Mouse (Mus musculus) frontal cortex, adult (tissue): Measurements from ENCODE around the gene Pkn1.
A peak's percentile ranks its signal among the peaks of the same experiment; 100 is the strongest.

ENCODE experiments used
- ATAC-seq: cut with Nextera tagmentation; 2 replicates; pipeline ENCODE4 v1.9.2; 2017; ENCODE audit warnings: mild to moderate bottlenecking, moderate library complexity, mixed read lengths; ENCODE audit not compliant: low TSS enrichment

The Pkn1 gene

DNA sequence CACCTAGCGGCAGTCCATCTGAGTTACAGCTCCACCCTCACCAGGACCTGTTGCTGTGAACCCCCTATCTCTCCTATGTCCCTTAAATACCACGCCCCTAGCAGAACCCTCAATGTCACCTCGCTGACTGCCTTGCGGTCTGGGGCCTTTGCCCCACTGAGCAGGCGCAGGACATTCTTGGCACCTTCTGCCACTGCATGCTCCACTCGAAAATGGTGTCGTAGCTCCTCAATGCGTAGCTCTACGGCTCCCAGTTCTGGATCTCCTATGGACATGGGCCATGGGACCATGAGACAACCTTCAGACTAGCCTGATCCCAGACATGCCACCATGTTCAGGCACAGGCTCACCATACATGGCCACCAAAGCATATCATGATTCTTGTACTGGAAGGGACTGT lies 14.5 kb downstream of the Pkn1 start:
- no peak for ATAC-seq

DNA sequence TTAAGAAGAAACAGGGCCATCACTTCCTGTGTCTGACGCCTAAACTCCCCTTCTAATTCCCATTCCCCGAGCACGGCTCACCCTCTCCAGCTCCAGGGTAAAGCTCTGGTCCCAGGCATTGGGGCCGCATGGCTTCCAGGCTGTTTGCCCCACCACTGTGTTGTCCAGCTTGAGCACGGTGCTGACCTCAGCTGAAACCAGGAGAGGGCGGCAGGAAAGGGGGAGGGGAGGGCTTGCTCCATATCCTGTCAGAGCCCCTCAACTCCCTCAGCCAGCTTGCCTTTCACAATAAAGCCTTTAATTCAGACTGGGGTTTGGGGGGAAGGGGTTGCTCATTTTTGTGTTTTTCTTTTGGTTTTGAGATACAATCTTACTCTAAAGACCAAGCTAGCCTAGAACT lies 17.9 kb downstream of the Pkn1 start:
- no peak for ATAC-seq

DNA sequence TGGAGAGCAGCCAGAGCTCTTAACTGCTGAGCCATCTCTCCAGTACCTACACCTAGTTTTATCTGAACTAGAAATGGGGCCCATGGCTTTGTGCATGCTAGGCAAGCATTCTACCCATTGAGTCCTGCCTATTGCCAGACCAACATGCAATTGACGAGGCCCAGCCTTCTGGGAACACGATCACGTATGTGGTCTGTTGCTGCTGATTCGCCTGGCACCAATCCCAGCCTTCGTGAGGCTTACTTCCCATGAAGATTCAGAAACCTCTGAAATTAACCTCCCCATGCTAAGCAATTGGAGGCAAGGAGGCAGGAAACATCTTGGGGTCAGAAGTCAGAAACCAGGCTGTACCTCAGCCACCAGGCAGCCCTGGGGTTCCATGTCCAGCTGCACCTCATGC lies 18.4 kb downstream of the Pkn1 start:
- ATAC-seq = peak; percentile 14

DNA sequence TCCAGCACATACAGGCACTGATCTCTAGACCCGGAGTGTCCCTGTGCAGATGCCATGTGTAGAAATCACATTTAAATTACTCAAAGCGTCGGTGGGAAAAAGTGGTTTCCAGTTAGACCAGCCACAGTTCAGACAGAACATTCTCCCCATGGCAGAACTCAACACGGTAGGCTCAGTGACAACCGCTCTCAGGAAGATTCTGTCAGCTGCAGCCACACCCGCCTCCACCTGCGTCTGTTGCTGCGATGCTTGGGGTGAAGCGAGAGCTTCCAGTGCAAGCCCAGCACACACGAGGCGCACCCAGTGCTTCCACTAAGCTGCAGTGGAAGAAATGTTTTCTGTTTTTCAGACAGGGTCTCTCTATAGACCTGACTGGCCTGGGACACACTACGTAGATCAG lies 19.1 kb downstream of the Pkn1 start:
- peak; percentile 88 for ATAC-seq

DNA sequence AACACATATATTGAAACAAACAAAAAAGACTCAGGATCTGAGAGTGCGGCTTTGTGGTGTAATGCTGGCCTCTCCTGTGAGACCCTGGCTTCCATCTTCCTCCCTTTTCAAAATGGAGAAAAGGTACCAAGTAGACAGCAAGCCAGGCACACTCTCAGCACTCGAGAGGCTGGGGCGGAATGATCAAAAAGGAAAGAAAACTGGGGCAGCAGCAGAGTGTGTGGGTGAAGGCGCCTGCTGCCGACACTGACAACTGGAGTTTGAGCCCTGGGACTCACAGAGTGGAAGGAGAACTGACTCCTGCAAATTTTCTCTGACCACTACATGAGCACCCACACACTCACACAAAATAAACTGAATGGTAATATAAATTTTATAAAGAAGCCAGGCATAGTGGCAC lies 24.5 kb downstream of the Pkn1 start:
- peak; percentile 91 for ATAC-seq

DNA sequence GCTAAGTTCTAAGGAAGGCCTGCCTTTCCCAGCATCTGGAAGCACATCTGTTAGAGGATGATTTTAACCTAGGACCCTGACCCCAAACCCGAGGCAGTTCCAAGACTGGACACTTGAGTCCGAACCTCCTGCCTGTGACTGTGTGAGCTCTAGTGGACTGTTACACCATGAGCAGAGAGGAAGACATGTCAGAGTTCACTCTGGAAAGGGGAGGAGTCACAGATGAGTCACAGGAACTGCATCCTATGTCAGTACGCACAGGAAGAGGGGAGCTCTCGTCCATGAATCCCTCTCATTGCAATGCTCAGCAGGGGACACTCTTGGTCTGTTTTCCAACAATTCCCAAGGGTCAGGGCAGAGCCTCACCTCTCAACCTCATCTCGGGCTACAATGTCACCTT lies 26.0 kb downstream of the Pkn1 start:
- ATAC-seq = no peak

- no peak for ATAC-seq
These were observed 30.0 kb downstream of the Pkn1 start for GRCm38 (mm10) chr8:83669013-83669412.

- ATAC-seq = 0 out of 2 replicates have a peak, but pooled peaks have one; percentile 17
These were observed 30.7 kb downstream of the Pkn1 start for GRCm38 (mm10) chr8:83668010-83668916.

DNA sequence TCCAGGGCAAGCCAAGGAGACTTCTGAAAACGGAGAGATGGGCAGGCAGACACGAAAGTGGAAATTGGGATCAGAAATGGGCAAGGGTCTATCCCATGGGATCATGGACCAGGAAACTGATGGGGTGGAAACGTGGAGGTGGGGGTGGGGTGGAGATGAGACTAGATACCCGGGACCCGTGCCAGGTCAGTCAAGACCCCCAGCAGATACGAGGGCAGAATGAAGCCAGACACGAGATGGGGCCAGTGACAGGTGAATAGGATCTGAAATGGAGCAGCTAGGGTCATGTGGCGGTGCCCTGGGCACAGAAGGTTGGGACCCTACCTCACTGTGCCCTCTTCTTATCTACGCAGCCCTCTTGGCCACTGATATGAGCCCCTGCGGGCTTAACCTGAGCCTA lies 31.5 kb downstream of the Pkn1 start:
- ATAC-seq = no peak

DNA sequence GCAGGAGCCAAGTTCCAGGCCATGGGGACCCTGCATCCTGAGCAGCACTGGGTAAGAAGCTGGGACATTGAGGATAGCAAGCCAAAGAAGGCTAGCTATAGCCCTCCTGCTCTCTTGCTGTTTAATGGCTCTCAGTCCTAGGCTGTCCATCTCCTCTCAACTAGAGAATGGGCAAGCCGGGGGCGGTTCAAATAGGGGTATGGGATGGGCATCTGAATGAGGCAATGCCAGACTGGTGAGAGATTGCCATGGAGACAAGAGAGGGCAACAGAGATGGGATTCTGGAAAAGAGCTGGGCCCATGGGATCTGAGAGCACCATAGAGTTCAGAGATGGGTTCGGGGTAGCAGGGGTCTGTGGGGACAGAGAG lies 32.1 kb downstream of the Pkn1 start:
- no peak for ATAC-seq

- peak; percentile 24; the same call in 1 of the 2 replicates for ATAC-seq
These were observed 32.8 kb downstream of the Pkn1 start, which contains the start of gene Ptger1 for GRCm38 (mm10) chr8:83665969-83666865. Ptger1 (plus strand) TSS chr8:83666678.

- ATAC-seq = no peak
These were observed 33.9 kb downstream of the Pkn1 start for GRCm38 (mm10) chr8:83664931-83665625.

DNA sequence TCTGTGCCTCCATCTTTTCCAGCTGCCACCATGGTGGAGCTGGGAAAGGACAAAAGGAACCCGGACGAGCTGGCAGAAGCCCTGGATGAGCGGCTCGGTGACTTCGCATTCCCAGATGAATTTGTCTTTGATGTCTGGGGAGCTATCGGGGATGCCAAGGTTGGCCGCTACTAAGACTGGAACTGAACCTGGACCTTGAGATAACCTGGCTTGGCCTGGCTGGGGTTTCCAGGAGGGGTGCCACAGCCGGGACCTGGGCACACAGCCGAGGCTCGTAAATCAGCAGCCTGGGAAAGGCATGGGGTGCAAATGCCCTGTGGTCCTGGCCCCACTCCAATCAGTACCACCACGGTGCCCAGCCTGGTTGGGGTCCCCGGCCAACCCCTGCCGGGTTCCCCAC lies 34.9 kb downstream of the Pkn1 start:
- no peak for ATAC-seq

GRCm38 (mm10) chr8:83662421-83662826 lies 36.6 kb downstream of the Pkn1 start:
- ATAC-seq = peak; percentile 3; the same call in 1 of the 2 replicates

DNA sequence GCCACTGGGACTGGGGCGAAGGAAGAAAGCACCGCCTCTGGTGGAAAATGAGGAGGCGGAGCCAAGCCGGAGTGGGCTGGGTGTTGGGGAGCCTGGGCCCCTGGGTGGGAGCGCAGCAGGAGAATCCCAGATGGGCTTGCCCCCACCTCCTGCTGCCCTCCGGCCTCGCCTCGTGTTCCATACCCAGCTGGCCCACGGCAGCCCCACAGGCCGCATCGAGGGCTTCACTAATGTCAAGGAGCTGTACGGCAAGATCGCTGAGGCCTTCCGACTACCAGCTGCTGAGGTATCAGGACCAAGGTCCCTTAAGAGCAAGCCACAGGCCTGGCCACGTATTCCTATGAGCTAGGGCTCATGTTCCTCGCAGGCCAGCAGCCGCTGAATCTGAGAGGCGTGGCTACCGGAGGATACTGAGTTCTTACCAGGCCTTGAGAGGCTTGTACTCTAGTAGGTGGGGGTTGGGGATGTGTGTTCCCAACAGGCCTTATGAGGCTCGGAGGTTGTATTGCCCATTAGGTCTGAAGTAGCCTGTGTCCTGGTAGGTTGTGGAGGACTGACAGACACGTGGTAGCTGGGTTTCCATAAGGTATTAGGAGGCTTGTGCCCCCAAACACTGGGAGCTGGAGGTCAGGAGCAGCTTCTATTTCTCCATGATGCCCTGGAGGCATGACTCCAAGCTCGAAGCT lies 37.8 kb downstream of the Pkn1 start:
- ATAC-seq = peak; percentile 34; the same call in 1 of the 2 replicates

GRCm38 (mm10) chr8:83660545-83660944 lies 38.4 kb downstream of the Pkn1 start:
- ATAC-seq = peak; percentile 68

DNA sequence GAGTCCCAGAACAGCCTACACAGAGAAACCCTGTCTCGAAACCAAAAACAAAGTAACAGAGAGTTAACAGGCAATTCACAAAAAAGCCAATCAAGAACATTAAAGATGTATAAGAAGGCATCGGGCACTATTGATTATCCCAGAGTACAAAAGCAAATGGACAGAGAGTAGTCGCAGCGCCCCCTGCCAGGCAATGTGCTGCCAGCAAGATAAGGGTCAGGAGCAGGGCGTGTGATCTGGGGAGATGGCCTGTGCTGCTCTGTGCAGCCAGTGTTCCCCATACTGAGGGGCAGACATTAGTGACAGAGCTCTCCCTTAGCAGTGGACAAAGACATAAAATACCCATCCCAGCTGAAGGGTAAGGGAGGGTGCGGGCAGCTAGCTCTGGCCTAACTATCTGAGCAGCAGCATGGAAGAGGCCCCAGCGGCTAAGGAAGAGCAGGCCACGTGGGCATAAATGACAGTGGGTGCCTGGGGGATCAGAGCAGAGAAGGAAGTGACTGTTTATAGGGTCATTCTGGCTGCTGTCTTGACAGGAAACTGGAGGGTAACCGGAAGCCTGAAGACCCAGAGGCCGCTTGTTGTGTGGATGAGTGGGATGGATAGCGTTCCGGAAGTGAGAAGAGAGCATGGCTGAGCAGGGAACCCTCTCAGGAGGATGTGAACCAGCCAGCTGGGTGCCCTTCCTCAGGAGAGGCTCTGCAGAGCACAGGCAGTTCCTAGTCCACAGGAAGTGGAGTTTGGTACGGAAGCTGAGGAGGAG lies 42.3 kb downstream of the Pkn1 start:
- no peak for ATAC-seq

DNA sequence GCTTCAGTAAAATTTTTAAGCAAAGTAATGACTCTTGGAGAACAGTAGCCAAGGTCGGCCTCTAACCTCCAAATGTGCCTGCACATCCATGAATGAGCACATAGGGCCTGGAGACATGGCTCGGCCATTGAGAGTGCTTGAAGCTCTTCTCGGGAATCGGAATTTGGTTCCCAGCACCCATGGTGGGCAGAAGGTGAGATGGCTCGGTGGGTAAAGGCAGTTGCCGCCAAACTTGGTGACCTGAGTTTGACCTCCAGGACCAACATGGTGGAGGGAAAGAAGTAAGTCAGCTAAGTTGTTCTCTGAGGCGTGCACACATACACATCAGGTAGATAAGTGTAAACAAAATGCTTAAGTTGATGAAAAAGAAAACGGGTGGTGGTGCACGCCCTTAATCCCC lies 42.9 kb downstream of the Pkn1 start:
- no peak for ATAC-seq

DNA sequence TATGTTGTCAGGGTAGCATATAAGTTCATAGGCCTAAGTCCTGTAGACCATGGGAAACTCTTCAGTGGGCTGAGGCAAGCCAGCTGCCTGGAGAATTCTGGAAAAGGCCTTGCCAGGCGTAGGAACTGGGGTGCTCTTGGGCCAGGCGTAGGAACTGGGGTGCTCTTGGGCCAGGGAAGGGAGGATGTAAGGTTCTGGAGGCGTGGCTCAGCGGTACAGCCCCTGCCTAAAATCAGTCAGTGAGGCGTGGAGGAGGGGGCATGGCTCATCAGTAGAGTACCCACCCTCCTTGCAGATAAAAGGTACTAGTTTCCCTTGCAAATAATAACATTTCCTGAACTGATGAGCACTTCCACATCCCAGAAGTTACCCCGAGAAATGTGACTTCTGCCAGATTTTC lies 44.3 kb downstream of the Pkn1 start:
- ATAC-seq = no peak

DNA sequence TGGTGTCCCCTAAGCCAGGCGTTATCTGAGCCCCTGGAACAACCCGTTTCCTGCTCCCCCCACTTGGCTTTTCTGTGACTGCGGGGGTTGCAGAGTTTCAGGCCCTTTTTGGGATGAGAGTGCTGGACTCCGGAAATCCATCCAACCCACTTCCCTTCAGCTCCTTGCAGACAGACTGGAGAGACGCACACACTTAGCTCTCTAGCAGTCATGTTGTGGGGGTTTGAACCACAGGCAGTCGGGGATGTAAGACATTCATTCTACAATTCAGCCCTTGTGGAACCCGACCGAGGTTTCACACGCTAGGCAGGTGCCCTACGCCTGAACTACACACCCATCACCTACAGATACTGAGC lies 45.3 kb downstream of the Pkn1 start:
- ATAC-seq = peak; percentile 11; the same call in 1 of the 2 replicates
